Mouse (Mus musculus) urinary bladder, adult 2 months (tissue): ENCODE measurements around the gene Tmed1. TPM values are rescaled to one million over a fixed set of nuclear protein-coding genes. Genes with fewer than 3 reads are reported as not detected.
"Not testable (repeated sequence)": the region's sequence is repeated elsewhere in the genome, so short reads cannot be mapped to it uniquely, and the experiment has no call there.

Source experiments
- DNase-seq: peaks from one replicate; pipeline ENCODE4 v3.0.0; 2022; ENCODE audit warnings: low spot score
- polyA plus RNA-seq: library from polyadenylated mRNA; depleted of rRNA; stranded (reverse); fragments of >200 nt; gene quantifications from 2 replicates; pipeline ENCODE4 v1.2.3, GENCODE M21; 2012

Gene Tmed1
- polyA plus RNA-seq, 1 experiment = 36.4 TPM

DNA sequence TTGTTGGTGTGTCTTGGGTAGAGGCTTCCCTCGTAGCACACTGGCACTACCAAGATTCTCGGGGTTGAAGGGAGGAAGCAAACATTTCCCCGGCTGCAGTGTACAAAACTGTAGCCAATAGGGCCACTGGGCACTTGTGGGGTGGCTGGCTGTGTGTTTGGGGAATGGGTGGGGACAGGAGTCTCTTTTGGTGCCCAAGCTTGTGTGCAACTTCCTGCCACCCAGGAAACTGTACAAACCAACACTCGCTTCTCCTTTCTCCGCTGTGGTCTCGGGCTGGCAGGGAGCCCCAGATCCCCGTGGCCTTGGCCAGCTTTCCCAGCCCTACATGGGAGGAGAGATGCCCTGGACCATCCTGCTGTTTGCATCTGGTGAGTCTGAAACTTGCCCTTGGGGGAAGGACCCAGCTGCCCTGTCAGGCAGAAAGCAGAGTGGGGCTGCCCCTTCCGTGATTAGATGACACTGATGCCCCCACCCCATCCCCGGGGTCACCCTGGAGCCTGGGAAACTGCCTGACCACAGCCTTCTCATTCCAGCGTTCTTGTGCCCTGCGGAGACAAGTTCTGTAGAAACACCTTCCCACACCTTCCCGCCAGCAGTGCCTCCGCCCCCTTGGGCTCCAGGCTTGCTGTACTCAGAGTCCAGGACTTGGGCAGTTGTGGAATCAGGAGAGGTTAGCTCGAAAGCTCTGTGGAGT is 16.0 kb upstream of the Tmed1 start, which contains the start of gene AB124611:
Gene AB124611 (plus strand): TSS at position 240 of the 697 bp plus-strand sequence.
- no peak for DNase-seq

DNA sequence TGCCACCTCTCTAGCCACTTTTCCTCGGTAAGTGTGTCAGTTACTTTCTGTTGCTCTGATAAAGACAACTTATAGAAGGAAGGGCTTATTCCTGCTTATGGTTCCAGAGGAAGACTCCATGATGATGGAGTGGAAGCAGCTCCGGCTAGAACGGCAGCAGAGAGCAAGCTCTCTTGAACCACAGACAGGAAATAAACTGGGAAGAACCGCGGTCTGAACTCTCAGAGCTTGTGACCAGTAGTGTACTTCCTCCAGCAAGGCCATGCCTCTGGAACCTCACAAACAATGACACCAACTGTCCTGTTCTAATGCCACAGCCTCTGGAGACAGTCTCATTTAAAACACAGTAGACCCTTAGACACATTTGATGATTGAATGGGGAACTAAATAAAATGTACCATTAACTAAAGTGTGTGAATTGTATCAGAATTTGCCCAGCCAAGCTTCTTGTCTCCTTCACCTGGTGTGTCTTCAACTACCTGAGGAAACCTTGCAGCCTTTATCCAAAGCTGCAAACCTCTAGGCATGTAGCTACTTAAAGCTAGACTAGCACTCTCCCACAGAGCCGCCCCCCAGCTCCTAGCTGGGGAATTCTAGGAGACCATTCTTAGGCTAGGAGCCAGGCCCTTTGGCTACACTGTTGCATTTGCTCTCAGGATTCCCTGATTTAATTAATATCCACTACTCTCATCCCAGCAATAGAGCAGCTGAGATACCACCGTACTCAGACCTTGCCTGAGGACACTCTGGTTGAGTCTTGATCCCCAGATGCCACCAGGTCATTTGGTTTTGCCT is 15.3 kb upstream of the Tmed1 start:
- DNase-seq = no peak

DNA sequence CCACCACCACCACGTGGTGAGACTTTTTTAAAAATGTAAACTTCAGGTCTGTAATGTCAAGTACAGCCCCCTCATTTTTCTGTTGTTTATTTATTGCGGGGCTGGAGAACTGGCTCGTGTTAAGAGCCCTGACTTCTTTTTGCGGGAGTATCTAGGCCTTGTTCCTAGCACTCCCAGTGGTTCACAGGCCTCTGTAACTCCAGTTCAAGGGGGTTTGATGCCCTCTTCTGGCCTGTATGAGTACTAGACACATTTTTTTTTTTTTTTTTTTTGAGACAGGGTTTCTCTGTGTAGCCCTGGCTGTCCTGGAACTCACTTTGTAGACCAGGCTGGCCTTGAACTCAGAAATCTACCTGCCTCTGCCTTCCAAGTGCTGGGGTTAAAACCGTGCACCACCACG is 8.6 kb upstream of the Tmed1 start:
- not testable (repeated sequence) for DNase-seq

DNA sequence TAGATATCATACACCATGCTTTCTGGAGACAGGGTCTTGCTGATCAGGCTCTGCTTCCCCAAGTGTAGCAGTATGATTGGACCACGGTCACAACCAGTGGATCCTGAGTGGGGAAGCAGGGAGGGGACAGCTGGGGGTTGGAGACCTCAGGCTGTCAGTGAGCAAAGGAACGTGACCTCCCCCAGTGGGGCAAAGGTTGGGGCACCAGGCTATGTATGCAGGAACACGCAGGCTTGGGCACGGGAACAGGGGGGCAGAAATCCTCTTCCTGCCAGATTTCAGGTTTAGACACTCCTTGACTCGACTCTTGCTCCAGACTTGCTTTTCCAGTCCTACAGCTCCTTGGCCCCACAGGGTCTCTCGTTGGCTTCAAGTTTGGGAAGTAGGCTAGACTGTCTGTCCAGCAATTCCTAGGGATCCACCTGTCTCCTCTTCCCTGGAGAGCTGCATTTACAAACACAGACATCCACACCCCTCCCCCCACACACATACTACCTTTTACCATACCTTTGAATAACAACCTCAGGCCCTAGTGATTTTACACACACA is 8.0 kb upstream of the Tmed1 start:
- no peak for DNase-seq

DNA sequence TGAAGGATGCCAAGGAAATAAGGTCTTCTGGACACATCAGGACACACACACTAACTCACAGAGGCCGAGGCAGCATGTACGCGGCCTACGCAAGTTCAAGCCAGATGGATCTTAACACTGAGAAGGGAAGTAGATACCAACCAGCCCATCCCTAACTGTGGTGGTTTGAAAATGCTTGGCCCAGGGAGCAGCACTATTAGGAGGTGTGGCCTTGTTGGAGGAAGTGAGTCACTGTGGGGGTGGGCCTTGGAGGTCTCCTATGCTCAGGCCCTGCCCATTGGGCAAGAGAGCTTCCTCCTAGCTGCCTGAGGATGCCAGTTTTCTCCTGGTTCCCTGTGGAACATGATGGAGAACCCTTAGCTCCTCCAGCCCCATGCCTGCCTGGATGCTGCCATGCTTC is 3.4 kb upstream of the Tmed1 start:
- no peak for DNase-seq

DNA sequence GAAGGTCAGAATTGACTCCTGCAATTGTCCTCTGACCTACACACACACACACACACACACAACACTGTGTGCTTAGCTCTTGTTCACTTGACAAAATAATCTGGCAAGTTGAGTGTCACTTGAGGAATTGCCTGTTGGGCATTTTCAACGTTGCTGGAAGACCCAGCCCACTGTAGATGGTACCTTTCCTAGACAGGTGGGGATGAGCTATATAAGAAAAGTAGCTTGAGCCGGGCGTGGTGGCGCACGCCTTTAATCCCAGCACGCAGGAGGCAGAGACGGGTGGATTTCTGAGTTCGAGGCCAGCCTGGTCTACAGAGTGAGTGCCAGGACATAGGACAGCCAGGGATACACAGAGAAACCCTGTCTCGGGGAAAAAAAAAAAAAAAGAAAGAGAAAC is 1.0 kb upstream of the Tmed1 start:
- DNase-seq = no peak

DNA sequence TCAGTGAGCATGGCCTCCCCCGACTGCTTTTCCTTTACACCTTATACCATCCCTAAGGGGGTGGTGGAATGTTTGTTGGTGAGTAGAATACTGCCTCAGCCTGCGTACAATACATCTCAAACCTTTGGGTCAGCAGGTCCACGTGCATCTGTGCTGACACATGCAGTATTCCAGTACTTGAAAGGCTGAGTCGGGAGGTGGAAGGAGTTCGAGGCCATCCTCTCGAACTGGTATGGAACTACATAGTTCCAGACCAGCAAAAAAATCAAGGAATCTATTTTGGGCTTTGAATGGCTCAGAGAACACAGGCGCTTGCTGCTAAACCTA is 600 bp upstream of the Tmed1 start:
- DNase-seq = no peak

DNA sequence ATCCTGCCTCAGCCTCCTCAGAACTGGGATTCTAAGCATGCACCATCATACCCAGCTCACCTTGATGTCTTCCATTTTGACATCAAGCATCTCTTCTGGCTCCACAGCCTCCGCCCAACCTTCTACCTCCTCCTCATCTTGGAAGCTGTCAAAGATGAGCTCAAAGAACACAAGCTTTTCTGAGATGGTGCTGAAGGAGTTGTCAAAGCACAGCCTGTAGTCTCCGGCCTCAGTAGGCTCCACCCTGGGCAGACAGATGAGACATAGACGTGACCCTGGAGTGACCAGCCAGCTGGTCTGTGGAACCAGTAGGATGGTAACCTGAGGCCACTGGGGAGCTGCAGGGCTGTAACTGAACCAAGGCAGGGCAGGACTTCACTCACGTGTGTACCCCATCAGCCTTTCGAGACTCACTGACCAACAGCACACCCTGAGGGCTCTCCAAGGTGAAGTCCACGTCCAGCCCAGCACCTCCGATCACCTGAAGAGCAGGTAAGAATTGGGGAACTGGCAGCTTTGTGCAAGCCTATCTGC is 1.1 kb downstream of the Tmed1 start:
- DNase-seq = no peak

DNA sequence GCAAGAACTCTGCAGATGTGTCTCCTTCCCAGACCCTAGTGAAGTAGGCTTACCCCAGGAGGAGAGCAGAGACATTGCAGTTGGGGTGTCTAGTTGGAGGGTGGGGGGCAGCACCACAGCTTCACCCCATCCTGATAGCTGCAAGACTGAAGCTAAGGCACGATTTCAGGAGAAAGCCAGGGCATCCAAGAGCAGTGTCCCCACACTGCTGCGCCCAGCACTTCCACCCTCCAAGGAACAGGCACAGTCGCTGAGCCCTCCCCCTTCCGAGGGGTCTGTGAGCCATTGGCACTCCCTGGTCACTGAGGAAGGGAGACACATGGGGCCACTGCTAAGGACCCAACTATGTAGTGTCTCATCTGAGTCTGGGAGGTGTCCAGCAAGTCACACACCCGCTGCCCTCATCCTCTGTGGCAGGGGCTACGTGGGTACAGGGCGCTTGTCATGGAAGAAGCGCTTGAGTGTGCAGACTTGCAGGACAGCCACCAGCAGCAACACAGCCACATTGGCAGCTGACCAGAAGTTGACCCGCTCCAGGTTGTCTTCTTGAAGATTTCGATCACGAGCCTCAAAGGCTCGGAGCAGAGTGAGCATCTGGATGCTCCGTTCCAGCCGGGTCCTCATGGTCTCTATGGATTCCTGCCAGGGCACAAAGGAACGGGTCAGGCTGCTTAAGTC is 2.2 kb downstream of the Tmed1 start:
- DNase-seq = no peak

DNA sequence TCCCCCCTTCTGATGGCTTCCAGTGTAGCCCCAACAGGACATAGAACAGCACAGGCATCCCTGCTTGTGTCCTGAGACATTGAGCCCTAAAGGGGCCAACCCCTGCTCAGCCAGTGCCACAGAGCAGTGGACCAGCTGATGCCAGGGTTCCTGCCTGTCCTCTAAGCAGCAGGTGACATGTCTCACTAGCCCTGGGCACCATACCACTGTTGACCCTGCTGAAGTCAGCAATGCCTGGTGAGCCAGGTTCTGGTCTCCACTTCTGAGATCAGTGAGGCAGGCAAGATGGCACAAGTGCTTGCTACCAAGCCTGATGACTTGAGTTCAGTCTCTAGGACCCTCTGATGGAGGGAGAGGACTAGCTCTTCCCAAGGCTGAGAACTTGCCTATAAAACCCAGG is 4.3 kb downstream of the Tmed1 start:
- DNase-seq = no peak

DNA sequence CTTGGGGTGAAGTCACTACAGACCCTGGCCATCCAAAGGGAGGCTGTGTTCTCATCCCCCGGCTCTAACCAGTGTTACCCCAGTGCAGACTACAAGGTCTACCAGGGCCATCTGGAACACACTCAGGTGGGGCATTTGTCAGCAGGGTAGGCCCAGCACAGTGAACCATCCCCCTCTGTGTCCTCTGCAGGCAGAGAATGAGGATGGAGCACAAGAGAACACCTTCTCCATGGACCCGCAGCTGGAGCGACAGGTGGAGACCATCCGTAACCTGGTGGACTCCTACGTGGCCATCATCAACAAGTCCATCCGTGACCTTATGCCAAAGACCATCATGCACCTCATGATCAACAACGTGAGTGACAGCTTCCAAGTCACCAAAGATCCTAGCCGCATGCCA is 6.7 kb downstream of the Tmed1 start:
- no peak for DNase-seq

DNA sequence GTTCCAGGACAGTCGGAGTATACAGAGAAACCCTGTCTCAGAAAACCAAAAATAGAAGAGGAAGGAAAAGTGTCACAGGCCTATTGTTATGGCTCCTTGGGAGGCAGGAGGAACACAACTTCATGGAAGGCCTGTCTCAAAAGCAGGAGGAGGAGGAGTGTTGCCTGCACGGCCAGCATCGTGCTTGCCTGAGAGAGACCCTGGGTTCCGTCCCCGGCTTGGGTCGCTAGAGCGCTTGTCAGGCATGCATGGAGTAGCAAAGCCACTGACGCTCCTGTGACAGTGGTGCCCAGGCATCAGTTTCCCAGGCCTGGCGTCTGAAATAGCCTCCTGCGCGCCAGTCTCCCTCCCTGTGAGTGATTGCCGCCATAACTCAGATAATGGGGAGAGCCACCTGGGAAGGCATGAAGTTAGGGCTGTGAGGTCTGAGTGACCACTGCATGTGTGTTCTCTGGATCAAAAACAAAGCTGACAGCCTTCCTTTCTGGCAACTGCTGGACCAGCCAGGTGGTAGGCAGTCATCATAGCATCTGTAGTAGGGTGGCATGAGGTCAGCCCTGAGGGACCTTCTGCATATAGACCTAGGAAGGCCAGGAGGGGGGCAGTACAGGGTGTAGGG is 11.7 kb downstream of the Tmed1 start:
- no peak for DNase-seq

DNA sequence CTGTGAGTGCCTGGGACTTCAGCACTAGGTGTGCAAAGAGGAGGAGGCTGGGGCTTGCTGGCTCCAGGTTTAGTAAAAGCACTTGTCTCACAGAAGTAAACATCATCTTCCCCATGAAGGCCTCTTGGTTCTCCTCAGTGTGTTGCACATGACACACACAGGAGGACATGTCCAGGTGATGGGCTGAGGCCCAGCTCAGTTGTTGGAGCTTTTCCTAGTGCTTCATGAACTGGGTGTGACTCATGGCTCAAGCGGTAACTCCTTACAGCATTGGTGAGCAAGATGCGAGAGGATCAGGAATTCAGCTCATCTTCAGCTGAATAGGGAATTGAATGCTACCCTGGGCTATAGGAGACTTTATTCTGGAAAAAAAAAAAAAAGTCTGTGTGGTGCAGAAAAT is 12.4 kb downstream of the Tmed1 start:
- DNase-seq = no peak

DNA sequence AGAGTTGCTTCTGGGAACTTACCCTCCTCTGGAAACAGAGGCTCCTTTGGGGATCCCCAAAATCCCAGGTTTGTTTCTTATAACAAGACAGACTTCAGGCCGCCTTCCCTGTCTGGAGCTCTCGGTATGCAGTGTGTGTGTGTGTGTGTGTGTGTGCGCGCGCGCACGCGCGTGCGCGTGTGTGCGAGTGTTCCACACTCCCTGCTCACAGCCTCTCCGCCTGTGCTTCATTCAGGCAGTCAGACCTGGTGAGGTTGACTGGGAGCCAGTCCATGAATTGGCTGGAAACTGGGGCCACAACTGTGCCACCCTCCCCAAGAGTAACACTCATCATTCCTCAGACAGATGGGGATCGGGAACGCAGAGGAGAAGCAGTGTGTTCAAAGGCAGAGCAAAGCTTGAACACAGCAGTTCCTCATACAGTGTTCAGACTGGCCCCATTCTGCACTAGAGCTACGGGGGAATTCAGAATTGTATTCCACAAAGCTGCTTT is 13.0 kb downstream of the Tmed1 start:
- no peak for DNase-seq

DNA sequence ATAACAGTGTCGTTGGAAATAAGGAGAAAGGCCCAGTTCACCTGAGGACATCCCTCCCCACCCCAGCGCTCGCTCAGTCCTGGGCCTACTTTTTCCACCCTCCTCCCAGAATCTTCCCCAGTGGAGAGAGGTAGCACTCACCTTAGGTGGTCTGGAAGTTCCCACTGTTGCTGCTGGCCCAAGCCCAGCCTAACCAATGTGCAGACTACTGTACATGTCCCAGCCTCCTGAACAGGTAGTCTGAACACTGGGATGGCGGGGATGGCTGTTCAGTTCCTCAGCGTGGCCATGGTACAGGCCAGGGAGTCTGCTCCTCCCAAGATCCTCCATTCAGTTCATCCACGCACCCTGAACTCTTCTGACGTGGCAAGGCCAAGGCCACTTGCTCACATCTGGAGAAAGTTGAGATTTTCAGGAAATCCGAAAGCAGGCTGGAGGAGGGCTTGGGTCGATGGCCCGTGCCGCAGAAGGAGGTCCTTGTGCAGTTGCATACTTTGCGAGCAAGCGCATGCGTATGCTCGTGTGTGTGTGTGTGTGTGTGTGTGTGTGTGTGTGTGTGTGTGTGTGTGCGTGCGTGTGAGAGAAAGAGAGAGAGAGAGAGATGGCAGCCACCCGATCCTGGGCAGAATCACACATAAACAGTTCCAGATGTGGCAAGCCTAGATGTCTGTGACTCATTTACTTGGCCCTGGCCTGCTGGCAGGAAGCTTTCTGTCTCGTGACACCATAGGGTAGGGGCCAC is 13.6 kb downstream of the Tmed1 start:
- DNase-seq = no peak

DNA sequence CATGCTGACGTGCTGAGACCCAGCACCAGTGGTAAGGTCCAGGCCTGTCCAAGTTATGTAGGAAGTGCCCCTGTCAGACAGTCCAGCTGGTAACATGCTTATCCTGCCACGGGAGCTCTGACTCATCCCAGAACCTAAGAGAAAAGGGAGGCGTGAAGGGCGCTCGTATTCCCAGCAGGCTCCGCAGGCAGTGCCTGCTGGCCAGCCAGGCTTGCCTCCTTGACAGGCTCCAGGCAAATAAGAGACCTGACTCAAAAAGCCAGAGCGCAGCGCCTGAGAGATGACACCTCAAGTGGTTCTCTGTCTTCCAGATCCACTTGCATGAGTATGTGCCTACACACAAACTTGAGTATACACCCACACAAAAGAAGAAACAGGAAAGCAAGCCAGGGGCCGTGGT is 15.3 kb downstream of the Tmed1 start:
- no peak for DNase-seq

DNA sequence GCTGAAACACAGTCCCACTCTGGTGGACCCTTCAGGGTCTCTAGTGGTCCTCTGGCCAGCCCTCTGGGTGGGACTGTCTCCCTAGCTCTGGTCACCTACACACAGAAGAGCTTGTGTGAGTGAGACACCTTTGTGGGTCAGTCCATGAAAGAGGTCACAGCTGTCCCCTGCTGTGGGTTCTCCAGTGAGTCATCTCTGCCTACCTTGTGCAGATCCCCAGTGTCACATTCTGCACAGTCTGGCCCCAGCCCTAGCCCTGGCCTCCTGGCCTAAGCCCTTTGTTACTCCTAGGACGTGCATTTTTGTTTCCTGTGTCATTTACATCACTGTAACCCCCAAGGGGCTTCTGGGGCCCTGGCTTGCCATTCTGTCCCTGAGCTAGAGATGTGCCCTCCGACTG is 16.1 kb downstream of the Tmed1 start:
- no peak for DNase-seq

DNA sequence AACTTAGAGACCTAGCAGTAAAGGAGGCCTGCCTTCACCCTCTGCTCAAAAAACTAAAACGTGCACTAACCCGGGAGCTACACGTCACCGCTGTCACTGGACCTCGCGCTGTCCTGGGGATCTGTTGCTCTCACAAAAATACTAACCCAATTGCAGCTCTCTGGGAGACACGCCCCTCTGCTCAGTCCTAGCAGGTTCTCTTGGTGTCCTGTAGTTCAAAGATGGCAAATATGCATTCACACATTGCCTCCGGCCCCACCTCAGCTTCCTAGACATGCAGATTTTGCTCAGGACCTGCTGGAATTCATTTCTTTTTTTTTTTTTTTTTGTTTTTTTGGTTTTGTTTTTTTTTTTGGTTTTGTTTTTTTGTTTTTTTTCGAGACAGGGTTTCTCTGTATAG is 19.4 kb downstream of the Tmed1 start:
- DNase-seq = no peak

DNA sequence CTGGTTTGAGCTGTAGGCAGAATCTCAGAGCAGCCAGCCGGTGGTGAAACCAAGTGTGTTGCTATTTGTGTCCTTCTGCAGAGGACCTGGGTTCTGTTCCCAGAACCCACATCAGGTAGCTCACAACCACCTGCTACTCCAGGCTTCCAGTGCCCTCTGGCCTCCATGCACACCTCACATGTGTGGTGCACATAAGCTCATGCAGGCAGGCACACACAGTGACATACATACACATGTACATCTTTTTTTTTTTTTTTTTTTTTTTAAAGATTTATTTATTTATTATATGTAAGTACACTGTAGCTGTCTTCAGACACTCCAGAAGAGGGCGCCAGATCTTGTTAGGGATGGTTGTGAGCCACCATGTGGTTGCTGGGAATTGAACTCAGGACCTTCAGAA is 21.8 kb downstream of the Tmed1 start:
- DNase-seq = not testable (repeated sequence)

DNA sequence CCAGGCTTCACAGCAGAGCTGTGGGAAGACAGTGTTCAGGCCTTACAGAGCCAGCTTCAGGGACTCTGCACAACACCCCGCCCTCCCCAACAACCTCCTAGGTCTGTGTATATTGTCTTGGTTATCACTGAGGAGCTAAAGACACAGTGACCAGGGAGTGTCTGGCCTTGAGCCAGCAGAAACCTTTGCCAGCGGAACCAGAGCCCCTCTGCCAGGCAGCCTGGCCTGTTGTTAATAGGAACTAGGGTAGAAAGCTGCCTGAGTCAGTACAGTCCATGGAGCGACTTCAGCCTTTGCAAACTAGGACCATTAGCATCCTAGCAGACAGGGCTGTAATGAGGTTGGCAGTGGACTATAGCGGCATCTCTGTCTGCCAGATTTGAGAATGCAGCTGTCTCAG is 26.0 kb downstream of the Tmed1 start:
- no peak for DNase-seq

DNA sequence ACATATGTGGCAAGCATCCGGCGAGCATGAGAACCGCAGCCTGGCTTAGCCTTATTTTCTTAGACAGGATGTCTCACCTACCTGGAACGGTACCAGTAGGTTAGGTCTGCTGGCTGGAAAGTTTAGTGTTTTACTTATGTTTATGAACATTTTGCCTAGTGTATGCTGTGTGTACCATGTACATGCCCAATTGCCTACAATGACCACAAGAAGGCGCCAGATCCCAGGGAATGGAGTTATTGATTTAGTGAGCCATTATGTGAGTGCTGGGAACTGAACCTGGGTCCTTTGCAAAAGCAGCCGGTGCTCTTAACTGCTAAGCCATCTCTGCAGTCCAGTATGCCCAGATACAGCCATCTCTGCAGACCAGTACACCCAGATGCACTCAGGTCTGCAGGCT is 32.3 kb downstream of the Tmed1 start:
- DNase-seq = no peak
